Mouse (Mus musculus) midbrain, embryonic 16.5 days (tissue): ENCODE results near the gene Cdrt4. TPM values are rescaled to one million over a fixed set of nuclear protein-coding genes. Genes with fewer than 3 reads are reported as not detected.
A peak's percentile ranks its signal among the peaks of the same experiment; 100 is the strongest.

Source experiments
- ATAC-seq: fragments of 200-750 bp; cut with Nextera tagmentation; 2 replicates; pipeline ENCODE4 v1.8.0; 2017; ENCODE audit warnings: moderate TSS enrichment
- H3K27ac ChIP-seq: fragments of 300-500 bp; sonication (generic); 2 replicates; pipeline ENCODE4 v1.5.1; 2014; ENCODE audit warnings: mild to moderate bottlenecking, low read length, mixed read lengths
- H3K27me3 ChIP-seq: fragments of 300-500 bp; sonication (generic); 2 replicates; pipeline ENCODE4 v1.6.1; 2014; ENCODE audit warnings: low read depth, low read length, mixed read lengths; ENCODE audit not compliant: control insufficient read depth, insufficient read depth
- H3K36me3 ChIP-seq: fragments of 300-500 bp; sonication (generic); 2 replicates; pipeline ENCODE4 v1.6.1; 2014; ENCODE audit warnings: mild to moderate bottlenecking, low read length, moderate library complexity, mixed read lengths; ENCODE audit not compliant: control insufficient read depth, insufficient read depth
- H3K4me1 ChIP-seq: fragments of 300-500 bp; sonication (generic); 2 replicates; pipeline ENCODE4 v1.6.1; 2014; ENCODE audit warnings: mild to moderate bottlenecking, low read length, mixed read lengths; ENCODE audit not compliant: control insufficient read depth, insufficient read depth
- H3K4me2 ChIP-seq: fragments of 300-500 bp; sonication (generic); 2 replicates; pipeline ENCODE4 v1.6.1; 2014; ENCODE audit warnings: mild to moderate bottlenecking, low read length, mixed read lengths
- H3K4me3 ChIP-seq: fragments of 300-500 bp; sonication (generic); 2 replicates; pipeline ENCODE4 v1.5.1; 2014; ENCODE audit warnings: low read depth, mild to moderate bottlenecking, low read length, moderate library complexity, mixed read lengths
- H3K9ac ChIP-seq: fragments of 300-500 bp; sonication (generic); 2 replicates; pipeline ENCODE4 v1.6.1; 2014; ENCODE audit warnings: low read depth, low read length, mixed read lengths
- H3K9me3 ChIP-seq: fragments of 300-500 bp; sonication (generic); replicated peaks from 2 replicates; pipeline ENCODE4 v1.6.1; 2014; ENCODE audit warnings: mild to moderate bottlenecking, low read length, mixed read lengths; ENCODE audit not compliant: control insufficient read depth, poor library complexity, severe bottlenecking
- WGBS: fragments of 180-500 bp; shearing (Covaris S2); extraction: QIAGEN DNeasy Blood & Tissue Kit; methylation state at CpG from one replicate; pipeline ENCODE4 v1.1.7; 2014; 5-methylcytosine and 5-hydroxymethylcytosine counted together
- polyA plus RNA-seq: library from polyadenylated mRNA; unstranded; fragments of >200 nt; fragmentation: Nextera tagmentation; extraction: Ambion mirVana; gene quantifications from 2 replicates; pipeline ENCODE4 v1.2.1, GENCODE M21; 2015

Cdrt4 gene
- polyA plus RNA-seq, 1 experiment from 2014 or later = not detected

DNA sequence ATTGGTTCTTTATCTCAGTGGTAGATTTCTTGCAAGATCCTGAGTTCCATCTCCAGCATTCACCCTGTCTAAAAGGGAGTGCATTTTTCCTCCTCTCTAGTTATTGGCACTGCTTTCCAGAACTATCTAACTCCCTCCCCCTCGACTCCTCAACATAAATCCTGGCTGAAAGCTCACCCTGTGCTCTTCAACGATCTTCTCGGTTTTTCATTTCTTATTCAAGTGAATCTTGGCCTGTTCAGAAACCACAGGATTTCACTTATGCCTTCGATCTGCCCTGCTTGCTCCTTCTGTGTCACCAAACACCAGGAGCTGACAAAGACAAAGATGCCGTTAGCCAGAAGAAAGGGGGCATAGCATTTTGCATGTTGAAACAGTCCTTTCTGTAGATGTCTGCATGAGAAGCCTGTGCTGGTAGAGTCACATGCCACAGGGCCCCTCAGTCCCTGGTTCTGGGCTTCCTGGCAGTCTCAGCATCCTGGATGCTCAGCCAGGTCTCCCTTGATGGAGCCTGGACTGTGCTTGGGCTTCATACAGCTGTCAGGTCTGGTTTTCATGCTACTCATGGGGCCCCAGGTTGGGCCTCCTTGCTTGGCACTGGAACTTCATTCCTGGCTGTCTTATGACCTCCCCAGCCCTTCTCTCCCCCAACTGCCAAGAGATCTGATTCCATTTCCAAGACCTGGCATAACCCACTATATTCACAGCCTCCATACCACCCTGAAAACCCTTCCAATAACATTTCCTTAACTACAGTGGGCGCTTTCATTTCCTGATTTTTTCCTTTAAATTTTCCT, 30.8 kb upstream of the Cdrt4 start:
- no peak for ATAC-seq
- Histone ChIP-seq H3K27me3 (no peaks in the 10 kb centered on the region), H3K4me1 (no peaks in the 10 kb centered on the region), H3K4me3 (peak overlapping the region; percentile 22), H3K36me3 (no peaks in the 10 kb centered on the region), H3K9ac (no peak overlapping the region), H3K27ac (no peak overlapping the region), H3K4me2 (peak overlapping the region; percentile 43; the same call in 1 of the 2 replicates), H3K9me3 (no peaks in the 10 kb centered on the region)
- 79% methylated on average over 6 of the region's 6 CpGs for WGBS

DNA sequence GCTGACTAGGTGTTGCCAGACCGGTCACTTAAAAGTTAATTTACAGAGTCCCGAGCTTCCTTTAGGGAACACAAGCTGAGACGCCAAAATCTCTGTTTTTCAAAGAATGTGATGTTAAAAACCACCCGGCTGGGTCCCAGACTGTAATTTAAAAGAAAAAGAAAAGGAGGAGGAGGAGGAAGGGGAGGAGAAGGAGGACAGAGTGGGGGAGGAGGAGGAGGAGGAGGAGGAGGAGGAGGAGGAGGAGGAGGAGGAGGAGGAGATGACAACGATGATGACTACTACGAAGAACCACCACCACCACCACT, 30.3 kb upstream of the Cdrt4 start:
- Histone ChIP-seq H3K27ac (no peak overlapping the region), H3K9ac (no peak overlapping the region)
- WGBS = 28% methylated on average over 5 of the region's 6 CpGs

DNA sequence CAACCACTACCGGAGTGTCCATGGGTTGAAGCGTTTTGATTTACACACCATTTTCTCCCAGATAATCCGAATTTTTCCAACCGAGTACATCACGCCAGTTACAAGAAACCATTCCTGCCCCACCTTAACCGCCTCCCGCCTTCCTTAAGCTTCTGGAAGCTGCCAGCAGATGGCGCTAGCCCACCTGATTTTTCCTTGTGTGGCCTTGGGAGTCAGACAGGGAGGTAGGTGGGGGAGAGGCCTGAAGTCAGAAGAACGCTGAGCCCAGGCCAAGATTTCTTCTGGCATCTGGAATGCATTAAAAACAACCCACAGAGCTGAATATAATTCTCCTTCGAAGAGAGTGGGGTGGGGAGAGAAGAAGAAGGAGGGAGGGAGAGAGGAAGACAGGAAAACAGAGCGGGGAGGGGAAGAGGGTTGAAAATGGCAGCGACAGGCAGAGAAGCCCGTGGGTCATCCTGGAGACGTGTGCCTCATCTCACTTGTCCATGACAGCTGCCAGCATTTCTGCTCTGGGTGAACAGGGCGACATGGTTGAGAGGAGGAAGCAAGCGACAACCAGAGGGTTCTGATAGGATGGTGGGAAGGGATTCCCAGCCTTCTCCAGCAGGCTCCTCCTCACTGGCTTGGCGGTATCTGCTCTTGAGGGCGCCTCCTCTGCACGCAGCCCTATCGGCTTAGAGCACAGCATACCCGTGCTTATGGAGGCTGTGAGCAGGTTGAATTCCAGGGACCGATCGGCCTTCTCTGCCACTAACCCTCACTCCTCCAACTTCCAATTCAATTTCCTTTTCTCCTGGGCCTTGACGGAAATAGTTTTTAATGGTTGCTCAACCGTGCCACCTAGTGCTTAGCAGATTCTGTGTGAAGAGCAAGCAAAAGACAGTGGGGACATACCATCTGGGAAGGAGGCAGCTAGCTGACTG, 29.7 kb upstream of the Cdrt4 start:
- no peak overlapping the region; the same call in 1 of the 2 replicates for H3K9ac ChIP-seq
- 28% methylated on average over 25 of the region's 25 CpGs for WGBS

More for the DNA sequence above, 30.3 kb upstream of the Cdrt4 start:
- no peak for ATAC-seq
- Histone ChIP-seq H3K36me3 (no peaks in the 10 kb centered on the region), H3K27me3 (no peaks in the 10 kb centered on the region), H3K4me1 (no peaks in the 10 kb centered on the region), H3K4me3 (peak overlapping the region; percentile 22), H3K4me2 (peak overlapping the region; percentile 43), H3K9me3 (no peaks in the 10 kb centered on the region)

DNA sequence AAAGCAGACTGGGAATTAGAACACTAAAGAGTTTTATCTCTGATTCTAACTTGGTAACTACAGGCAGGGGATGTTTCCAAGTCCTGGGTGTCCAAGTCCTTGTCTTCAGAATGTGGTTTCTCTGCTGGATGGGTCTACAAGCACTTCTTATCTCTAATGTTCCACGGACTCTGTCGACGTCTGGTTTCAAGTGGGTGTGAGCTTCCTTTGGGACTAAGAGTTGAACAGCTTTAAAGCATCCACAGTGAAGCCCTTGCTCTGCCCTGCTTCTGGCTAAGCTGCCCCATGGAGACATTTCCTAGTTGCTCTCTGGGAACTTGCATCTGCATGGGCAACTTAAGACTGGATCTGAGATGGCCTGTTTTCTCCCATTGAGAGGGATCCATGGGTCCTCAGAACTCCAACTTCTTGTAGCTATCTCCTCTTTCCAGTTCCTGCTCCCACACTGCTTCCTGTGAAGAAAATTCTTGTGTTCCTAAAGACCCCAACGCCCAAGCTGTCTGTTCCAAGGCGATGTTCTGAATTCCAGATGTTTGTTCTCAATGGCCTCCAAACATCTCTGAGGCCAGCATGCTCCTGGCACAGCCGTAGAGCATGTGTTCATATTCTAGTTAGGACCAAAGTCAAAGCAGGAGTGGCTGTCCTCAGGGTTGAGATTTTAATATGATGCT, 26.8 kb upstream of the Cdrt4 start:
- no peaks in the 10 kb centered on the region for H3K4me1 ChIP-seq
- no peak for ATAC-seq
- 0 out of 2 replicates have a peak, but pooled peaks cover 2% of the 10 kb centered on the region for H3K9me3 ChIP-seq

More for the DNA sequence above, 29.7 kb upstream of the Cdrt4 start:
- H3K4me2 ChIP-seq = peak overlapping the region; percentile 43
- H3K9me3 ChIP-seq = no peaks in the 10 kb centered on the region
- no peaks in the 10 kb centered on the region for H3K27me3 ChIP-seq
- peak overlapping the region; percentile 22 for H3K4me3 ChIP-seq
- no peaks in the 10 kb centered on the region for H3K36me3 ChIP-seq
- ATAC-seq = peak; percentile 91
- peak overlapping the region; percentile 38 for H3K27ac ChIP-seq
- no peaks in the 10 kb centered on the region for H3K4me1 ChIP-seq

DNA sequence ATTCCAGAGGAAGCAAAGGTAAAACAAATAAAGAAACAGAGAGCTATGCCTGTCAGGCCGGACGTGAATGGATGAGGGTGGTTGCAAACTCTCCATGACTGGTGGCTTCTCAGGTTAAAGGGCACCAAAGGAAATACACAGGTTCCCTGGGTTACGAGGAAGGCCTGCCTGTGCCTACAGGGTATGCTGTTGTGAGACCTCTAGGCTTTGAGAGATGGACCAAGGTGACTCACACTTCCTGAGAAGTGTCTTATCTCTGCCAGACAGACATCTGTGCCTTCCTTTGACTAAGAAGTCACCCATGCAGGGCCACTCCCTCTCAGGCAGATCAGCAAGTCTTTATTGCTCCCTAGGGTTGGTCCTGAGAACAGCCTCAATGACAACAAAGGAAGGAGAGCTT, 21.2 kb upstream of the Cdrt4 start:
- no peak for ATAC-seq
- Histone ChIP-seq H3K4me1 (no peaks in the 10 kb centered on the region), H3K4me2 (no peak overlapping the region), H3K27ac (no peak overlapping the region), H3K9me3 (0 out of 2 replicates have a peak, but pooled peaks cover 2% of the 10 kb centered on the region), H3K9ac (no peak overlapping the region), H3K4me3 (no peak overlapping the region), H3K36me3 (no peaks in the 10 kb centered on the region), H3K27me3 (no peaks in the 10 kb centered on the region)
- 82% methylated on average over 3 of the region's 3 CpGs for WGBS

More for the DNA sequence above, 26.8 kb upstream of the Cdrt4 start:
- 88% methylated on average over 6 of the region's 6 CpGs for WGBS
- no peak overlapping the region for H3K27ac ChIP-seq
- no peak overlapping the region for H3K4me3 ChIP-seq
- no peaks in the 10 kb centered on the region for H3K27me3 ChIP-seq
- H3K36me3 ChIP-seq = no peaks in the 10 kb centered on the region
- no peak overlapping the region for H3K9ac ChIP-seq
- no peak overlapping the region for H3K4me2 ChIP-seq

DNA sequence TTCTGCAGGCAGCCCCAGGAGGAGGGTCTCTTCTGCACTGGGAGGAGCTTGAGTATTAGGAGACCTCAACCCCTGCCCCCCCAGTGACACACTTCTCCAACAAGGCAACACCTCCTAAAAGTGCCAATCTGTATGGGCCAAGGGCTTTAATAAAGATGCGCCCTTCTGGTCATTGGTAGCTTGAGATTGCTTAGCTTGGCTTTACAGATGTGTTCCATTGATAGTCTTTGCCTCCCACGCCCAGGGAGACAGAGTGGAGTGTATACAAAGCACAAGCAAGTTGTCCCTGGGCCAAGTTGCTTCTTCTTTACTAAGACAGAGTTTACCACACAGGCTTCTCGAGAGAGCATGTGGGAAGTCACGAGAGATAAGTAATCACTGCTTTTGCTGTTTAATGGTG, 20.4 kb upstream of the Cdrt4 start:
- ATAC-seq = no peak
- Histone ChIP-seq H3K27me3 (no peaks in the 10 kb centered on the region), H3K36me3 (no peaks in the 10 kb centered on the region), H3K27ac (no peak overlapping the region), H3K9me3 (0 out of 2 replicates have a peak, but pooled peaks cover 2% of the 10 kb centered on the region), H3K4me3 (no peak overlapping the region), H3K9ac (no peak overlapping the region), H3K4me1 (no peaks in the 10 kb centered on the region), H3K4me2 (no peak overlapping the region)
- WGBS = 91% methylated on average over 4 of the region's 4 CpGs

DNA sequence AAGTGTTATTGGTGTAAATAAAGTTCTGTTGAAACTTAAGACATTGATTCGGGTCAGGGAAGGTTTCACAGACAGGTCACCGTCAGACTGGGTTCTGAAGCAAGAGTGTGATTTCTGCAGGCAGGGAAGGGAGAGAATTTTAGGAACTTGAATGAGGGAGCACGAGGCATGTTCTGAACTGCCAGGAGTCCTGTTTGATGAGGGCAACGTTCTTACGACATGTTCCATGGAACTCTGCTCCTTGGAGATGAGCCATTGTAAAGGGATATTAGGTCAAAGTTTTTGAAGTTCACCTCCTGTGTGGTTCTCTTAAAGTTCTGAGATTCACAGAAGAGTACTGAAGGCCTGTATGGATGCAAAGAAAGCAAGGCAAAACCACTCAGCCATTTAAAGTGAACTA, 19.9 kb upstream of the Cdrt4 start:
- Histone ChIP-seq H3K9ac (no peak overlapping the region), H3K4me3 (no peak overlapping the region), H3K36me3 (no peaks in the 10 kb centered on the region), H3K9me3 (0 out of 2 replicates have a peak, but pooled peaks cover 2% of the 10 kb centered on the region), H3K27ac (no peak overlapping the region), H3K4me1 (no peaks in the 10 kb centered on the region), H3K4me2 (no peak overlapping the region), H3K27me3 (no peaks in the 10 kb centered on the region)
- no peak for ATAC-seq
- 83% methylated on average over 5 of the region's 5 CpGs for WGBS

DNA sequence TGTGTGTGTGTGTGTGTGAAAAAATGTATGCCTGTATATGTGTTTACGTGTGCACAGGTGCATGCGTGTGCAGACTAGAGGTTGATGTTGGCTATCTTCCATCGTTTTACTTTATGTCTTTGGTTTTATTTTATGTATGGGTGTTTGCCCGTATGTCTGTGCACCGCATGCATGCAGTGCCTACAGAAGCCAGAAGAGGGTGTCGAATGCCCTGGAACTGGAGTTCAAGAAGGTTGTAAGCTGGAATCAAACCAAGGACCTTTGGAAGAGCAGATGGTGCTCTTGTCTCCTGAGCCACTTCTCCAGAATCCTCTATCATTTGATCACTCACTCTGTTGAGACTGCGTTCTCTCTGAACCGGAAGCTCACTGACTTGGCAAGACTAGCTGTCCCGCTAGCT, 17.9 kb upstream of the Cdrt4 start:
- Histone ChIP-seq H3K27me3 (no peaks in the 10 kb centered on the region), H3K4me3 (no peak overlapping the region), H3K27ac (no peak overlapping the region), H3K9me3 (no peaks in the 10 kb centered on the region), H3K36me3 (no peaks in the 10 kb centered on the region), H3K4me1 (no peaks in the 10 kb centered on the region), H3K4me2 (no peak overlapping the region), H3K9ac (no peak overlapping the region)
- ATAC-seq = no peak
- 88% methylated on average over 9 of the region's 9 CpGs for WGBS
